Mouse (Mus musculus): Measurements from ENCODE around the gene Sec24d. TPM values are rescaled to one million over a fixed set of nuclear protein-coding genes. Genes with fewer than 3 reads are reported as not detected.

Gene Sec24d
- polyA plus RNA-seq, 1 experiment from 2014 or later: 18.8 TPM

- no peak for ATAC-seq
- WGBS (ENCODE audit: insufficient replicate concordance): 69% methylated on average over 6 of the region's 6 CpGs
- Histone ChIP-seq H3K9ac (no peak overlapping the region), H3K4me3 (no peak overlapping the region), H3K4me1 (peaks cover 12% of the 10 kb centered on the region; the same call in 1 of the 2 replicates), H3K27ac (no peak overlapping the region), H3K4me2 (no peak overlapping the region), H3K9me3 (replicated peaks) (no peaks in the 10 kb centered on the region), H3K27me3 (replicated peaks) (no peaks in the 10 kb centered on the region), H3K36me3 (peaks cover 4% of the 10 kb centered on the region; the same call in 1 of the 2 replicates)
Measured at GRCm38 (mm10) chr3:123329251-123329650, 62.0 kb downstream of the Sec24d start.

- no peak for ATAC-seq
- H3K36me3 ChIP-seq: peaks cover 4% of the 10 kb centered on the region; the same call in 1 of the 2 replicates
- H3K4me2 ChIP-seq: no peak overlapping the region
- no peak overlapping the region for H3K4me3 ChIP-seq
- no peak overlapping the region for H3K27ac ChIP-seq
- no peak overlapping the region for H3K9ac ChIP-seq
- H3K27me3 ChIP-seq (replicated peaks): no peaks in the 10 kb centered on the region
- 72% methylated on average over 4 of the region's 4 CpGs for WGBS (ENCODE audit: insufficient replicate concordance)
- peaks cover 9% of the 10 kb centered on the region; the same call in 1 of the 2 replicates for H3K4me1 ChIP-seq
- no peaks in the 10 kb centered on the region for H3K9me3 ChIP-seq (replicated peaks)
Measured at GRCm38 (mm10) chr3:123330221-123330620, 63.0 kb downstream of the Sec24d start.

- WGBS (ENCODE audit: insufficient replicate concordance): 72% methylated on average over 2 of the region's 2 CpGs
- Histone ChIP-seq H3K4me2 (no peak overlapping the region), H3K4me1 (peaks cover 9% of the 10 kb centered on the region; the same call in 1 of the 2 replicates), H3K36me3 (peaks cover 1% of the 10 kb centered on the region; the same call in 1 of the 2 replicates), H3K9ac (no peak overlapping the region), H3K27ac (no peak overlapping the region), H3K27me3 (replicated peaks) (no peaks in the 10 kb centered on the region), H3K4me3 (no peak overlapping the region), H3K9me3 (replicated peaks) (no peaks in the 10 kb centered on the region)
- ATAC-seq: no peak; the same call in 1 of the 2 replicates
Measured at GRCm38 (mm10) chr3:123332330-123333054, 65.2 kb downstream of the Sec24d start.

- no peak overlapping the region for H3K4me3 ChIP-seq
- 47% methylated on average over 4 of the region's 4 CpGs for whole genome bisulfite sequencing (ENCODE audit: insufficient replicate concordance)
- H3K36me3 ChIP-seq: no peaks in the 10 kb centered on the region
- no peak overlapping the region for H3K4me2 ChIP-seq
- no peak overlapping the region for H3K9ac ChIP-seq
- no peaks in the 10 kb centered on the region for H3K27me3 ChIP-seq (replicated peaks)
- no peak overlapping the region for H3K27ac ChIP-seq
- peaks cover 9% of the 10 kb centered on the region; the same call in 1 of the 2 replicates for H3K4me1 ChIP-seq
- peak; percentile 72 for ATAC-seq
- H3K9me3 ChIP-seq (replicated peaks): no peaks in the 10 kb centered on the region
Measured at GRCm38 (mm10) chr3:123333055-123333424, 65.8 kb downstream of the Sec24d start.

- H3K27ac ChIP-seq: peak overlapping the region; percentile 22; the same call in 1 of the 2 replicates
- no peak for ATAC-seq
- H3K27me3 ChIP-seq (replicated peaks): no peaks in the 10 kb centered on the region
Measured at GRCm38 (mm10) chr3:123334947-123335346, 67.7 kb downstream of the Sec24d start.

GRCm38 (mm10) chr3:123335480-123335879 is 68.2 kb downstream of the Sec24d start:
- Histone ChIP-seq H3K4me2 (no peak overlapping the region), H3K9ac (no peak overlapping the region), H3K9me3 (replicated peaks) (no peaks in the 10 kb centered on the region), H3K36me3 (peaks cover 6% of the 10 kb centered on the region; the same call in 1 of the 2 replicates), H3K27me3 (replicated peaks) (no peaks in the 10 kb centered on the region), H3K4me3 (no peak overlapping the region), H3K4me1 (peaks cover 9% of the 10 kb centered on the region; the same call in 1 of the 2 replicates), H3K27ac (no peak overlapping the region)
- 61% methylated on average over 3 of the region's 3 CpGs for WGBS (ENCODE audit: insufficient replicate concordance)
- ATAC-seq: no peak

More at GRCm38 (mm10) chr3:123334947-123335346, 67.7 kb downstream of the Sec24d start:
- Histone ChIP-seq H3K4me2 (no peak overlapping the region), H3K9ac (no peak overlapping the region), H3K4me3 (no peak overlapping the region), H3K4me1 (peaks cover 9% of the 10 kb centered on the region; the same call in 1 of the 2 replicates), H3K36me3 (peaks cover 3% of the 10 kb centered on the region; the same call in 1 of the 2 replicates), H3K9me3 (replicated peaks) (no peaks in the 10 kb centered on the region)
- 51% methylated on average over 7 of the region's 7 CpGs for WGBS (ENCODE audit: insufficient replicate concordance)

- peaks cover 8% of the 10 kb centered on the region; the same call in 1 of the 2 replicates for H3K36me3 ChIP-seq
- H3K27me3 ChIP-seq (replicated peaks): no peaks in the 10 kb centered on the region
- no peak overlapping the region for H3K27ac ChIP-seq
- WGBS (ENCODE audit: insufficient replicate concordance): 72% methylated on average over 7 of the region's 7 CpGs
- peaks cover 9% of the 10 kb centered on the region; the same call in 1 of the 2 replicates for H3K4me1 ChIP-seq
- no peak for ATAC-seq
- no peak overlapping the region for H3K4me3 ChIP-seq
- no peak overlapping the region for H3K4me2 ChIP-seq
- no peak overlapping the region for H3K9ac ChIP-seq
- H3K9me3 ChIP-seq (replicated peaks): no peaks in the 10 kb centered on the region
Measured at GRCm38 (mm10) chr3:123336455-123336854, 69.2 kb downstream of the Sec24d start.

GRCm38 (mm10) chr3:123336951-123337350 is 69.7 kb downstream of the Sec24d start:
- H3K4me3 ChIP-seq: no peak overlapping the region
- no peak for ATAC-seq
- H3K4me1 ChIP-seq: peaks cover 9% of the 10 kb centered on the region; the same call in 1 of the 2 replicates
- H3K27ac ChIP-seq: no peak overlapping the region
- no peak overlapping the region for H3K4me2 ChIP-seq
- 64% methylated on average over 5 of the region's 5 CpGs for WGBS (ENCODE audit: insufficient replicate concordance)
- H3K27me3 ChIP-seq (replicated peaks): no peaks in the 10 kb centered on the region
- no peaks in the 10 kb centered on the region for H3K9me3 ChIP-seq (replicated peaks)
- no peak overlapping the region for H3K9ac ChIP-seq
- H3K36me3 ChIP-seq: peaks cover 8% of the 10 kb centered on the region; the same call in 1 of the 2 replicates

GRCm38 (mm10) chr3:123337853-123338252 is 70.6 kb downstream of the Sec24d start:
- no peaks in the 10 kb centered on the region for H3K9me3 ChIP-seq (replicated peaks)
- no peaks in the 10 kb centered on the region for H3K27me3 ChIP-seq (replicated peaks)
- H3K9ac ChIP-seq: no peak overlapping the region
- 66% methylated on average over 6 of the region's 6 CpGs for WGBS (ENCODE audit: insufficient replicate concordance)
- no peak overlapping the region for H3K27ac ChIP-seq
- no peak for ATAC-seq
- H3K4me3 ChIP-seq: no peak overlapping the region
- H3K36me3 ChIP-seq: peaks cover 8% of the 10 kb centered on the region; the same call in 1 of the 2 replicates
- H3K4me2 ChIP-seq: no peak overlapping the region
- H3K4me1 ChIP-seq: peaks cover 3% of the 10 kb centered on the region; the same call in 1 of the 2 replicates

GRCm38 (mm10) chr3:123338666-123339195 is 71.5 kb downstream of the Sec24d start:
- Histone ChIP-seq H3K9me3 (replicated peaks) (no peaks in the 10 kb centered on the region), H3K36me3 (peaks cover 10% of the 10 kb centered on the region; the same call in 1 of the 2 replicates), H3K27me3 (replicated peaks) (no peaks in the 10 kb centered on the region), H3K4me2 (no peak overlapping the region), H3K4me1 (no peaks in the 10 kb centered on the region), H3K9ac (no peak overlapping the region), H3K4me3 (no peak overlapping the region), H3K27ac (no peak overlapping the region)
- no peak for ATAC-seq
- 58% methylated on average over 12 of the region's 12 CpGs for WGBS (ENCODE audit: insufficient replicate concordance)

- Histone ChIP-seq H3K36me3 (peaks cover 18% of the 10 kb centered on the region), H3K4me3 (no peak overlapping the region), H3K27ac (no peak overlapping the region), H3K27me3 (replicated peaks) (no peaks in the 10 kb centered on the region), H3K9me3 (replicated peaks) (no peaks in the 10 kb centered on the region), H3K4me1 (no peaks in the 10 kb centered on the region), H3K9ac (no peak overlapping the region), H3K4me2 (no peak overlapping the region)
- no peak for ATAC-seq
- WGBS (ENCODE audit: insufficient replicate concordance): 70% methylated on average over 2 of the region's 2 CpGs
Measured at GRCm38 (mm10) chr3:123341049-123341448, 73.8 kb downstream of the Sec24d start.

- no peaks in the 10 kb centered on the region for H3K27me3 ChIP-seq (replicated peaks)
- H3K4me3 ChIP-seq: no peak overlapping the region
- peaks cover 22% of the 10 kb centered on the region for H3K36me3 ChIP-seq
- H3K9me3 ChIP-seq (replicated peaks): no peaks in the 10 kb centered on the region
- no peak overlapping the region for H3K9ac ChIP-seq
- no peak overlapping the region for H3K4me2 ChIP-seq
- H3K4me1 ChIP-seq: no peaks in the 10 kb centered on the region
- no peak for ATAC-seq
- WGBS (ENCODE audit: insufficient replicate concordance): 60% methylated on average over 6 of the region's 6 CpGs
- H3K27ac ChIP-seq: no peak overlapping the region
Measured at GRCm38 (mm10) chr3:123343690-123344089, 76.4 kb downstream of the Sec24d start.
